Mouse (Mus musculus) cerebellum, postnatal 25 days (tissue): ENCODE measurements at regions not wholly inside any gene's neighbourhood (a gene's known extent, or its start where the extent isn't known, plus 50 kb on each side); places are given as distances from the start of the nearest gene placed in this dataset.

ENCODE experiments used
- DNase-seq, 2 experiments: peaks; one replicate each; pipeline ENCODE4 v3.0.0; 2021; ENCODE audit warnings: mixed read lengths in 2 of 2

GRCm38 (mm10) chr2:75600511-75600910 is 58.5 kb upstream of the Hnrnpa3 start:
- DNase-seq: no peak

DNA sequence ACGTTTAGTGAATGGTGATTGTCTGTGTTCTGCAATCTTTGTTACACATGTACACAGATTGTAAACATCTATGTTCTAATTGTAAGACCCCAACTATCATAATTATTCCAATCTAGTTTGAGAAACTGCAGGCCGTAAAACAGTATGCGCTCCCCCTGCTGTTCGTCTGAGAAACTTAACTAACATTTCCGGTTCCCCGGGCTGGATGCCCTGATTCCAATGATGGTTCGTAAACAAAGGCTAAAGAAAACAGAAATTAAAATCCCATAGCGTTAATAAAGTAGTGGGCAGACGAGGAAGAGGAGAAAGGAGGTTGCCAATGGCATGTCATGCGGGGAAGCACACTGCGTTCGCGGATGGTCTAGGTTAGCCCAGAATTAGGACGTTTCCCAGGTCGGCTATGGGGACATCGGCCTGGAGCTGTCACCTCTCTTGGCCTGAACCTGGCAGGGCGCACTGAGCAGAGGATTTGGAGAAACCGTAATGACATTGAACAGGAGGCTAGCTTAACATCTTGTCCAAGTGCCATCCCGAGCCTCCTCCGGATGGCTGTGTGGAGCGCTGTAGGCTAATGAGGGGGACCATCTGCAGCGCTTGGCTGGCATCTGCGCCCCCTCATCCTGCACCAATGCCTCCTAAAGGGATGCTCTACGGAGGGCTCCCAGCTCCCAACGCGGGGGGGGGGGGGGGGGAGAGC is 55.7 kb upstream of the Hnrnpa3 start:
- peak; percentile 65 to 70 for DNase-seq

GRCm38 (mm10) chr2:75605634-75606033 is 53.4 kb upstream of the Hnrnpa3 start:
- DNase-seq: peak; percentile 61 to 73

DNA sequence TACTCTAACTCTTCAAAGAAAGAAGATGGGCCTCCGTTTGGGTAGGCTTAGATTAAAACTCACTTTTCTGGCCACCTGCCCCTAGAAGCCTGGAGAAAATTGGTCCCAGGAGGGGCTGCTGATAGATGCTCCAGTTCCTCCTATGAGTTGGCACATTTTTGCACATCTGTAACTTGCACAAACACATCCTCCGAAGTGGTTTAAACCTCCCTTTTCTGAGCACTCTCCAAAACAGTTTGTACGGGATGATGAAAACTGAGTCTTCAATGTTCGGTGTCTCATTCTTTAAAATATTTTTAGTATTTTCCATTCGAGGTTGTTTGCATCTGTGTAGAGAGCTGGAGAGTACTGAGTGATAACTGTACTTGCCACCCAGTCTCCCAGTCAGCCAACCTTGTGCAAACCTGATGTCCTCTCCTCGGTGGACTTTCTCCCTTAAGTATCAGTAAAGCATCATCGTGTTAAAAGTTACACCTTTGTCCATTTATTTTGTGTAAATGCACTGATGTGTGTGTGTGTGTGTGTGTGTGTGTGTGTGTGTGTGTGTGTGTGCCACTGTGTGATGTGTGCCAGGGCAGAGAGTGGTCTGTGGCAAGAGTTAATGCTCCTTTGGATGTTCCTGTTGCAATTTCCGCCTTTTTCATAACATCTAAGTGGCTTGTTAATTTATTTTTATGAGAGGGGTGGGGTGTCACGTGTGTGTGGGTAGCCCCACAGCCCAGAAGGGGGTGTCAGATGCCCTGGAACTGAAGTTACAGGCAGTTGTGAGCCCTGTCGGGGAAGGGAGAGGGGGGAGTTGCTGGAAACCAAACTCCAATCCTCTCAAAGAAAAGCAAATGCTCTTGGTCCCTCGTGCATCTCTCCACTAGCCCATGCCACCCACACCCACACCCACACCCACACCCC is 51.8 kb upstream of the Hnrnpa3 start:
- DNase-seq: no peak

DNA sequence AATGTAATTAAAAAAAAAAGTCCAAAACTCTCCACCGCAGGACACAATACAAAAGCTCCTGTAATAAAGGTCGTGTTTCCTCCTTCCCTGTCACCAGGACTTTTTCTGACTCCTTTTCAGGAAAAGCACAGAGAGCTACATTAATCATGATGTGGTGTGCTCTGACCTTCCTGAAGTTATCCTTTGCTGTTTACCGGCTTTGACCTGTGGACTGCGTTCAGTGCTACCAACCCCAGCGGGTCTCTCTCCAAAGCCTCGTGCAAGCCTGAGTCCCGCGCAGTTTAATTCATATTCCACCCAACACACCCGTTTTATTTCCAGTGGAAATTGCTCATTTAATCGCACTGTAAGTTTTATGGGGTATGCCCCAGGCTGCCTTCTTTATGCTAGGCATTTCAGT is 51.1 kb upstream of the Hnrnpa3 start:
- DNase-seq: no peak

- DNase-seq: no peak
Measured at GRCm38 (mm10) chr2:75608482-75608881, 50.6 kb upstream of the Hnrnpa3 start.

- DNase-seq: no peak
Measured at GRCm38 (mm10) chr2:75609150-75609946, 49.7 kb upstream of the Hnrnpa3 start.
